Mouse (Mus musculus) forebrain, embryonic 15.5 days (tissue): ENCODE results near the gene Ppm1j. TPM values are rescaled to one million over a fixed set of nuclear protein-coding genes. Genes with fewer than 3 reads are reported as not detected.

ENCODE experiments used
- ATAC-seq: fragments of 200-750 bp; cut with Nextera tagmentation; replicated peaks from 2 replicates; pipeline ENCODE4 v1.8.0; 2017; ENCODE audit warnings: mild to moderate bottlenecking, moderate TSS enrichment, moderate library complexity
- H3K27ac ChIP-seq: fragments of 300-500 bp; sonication (generic); replicated peaks from 2 replicates; pipeline ENCODE4 v1.5.1; 2015; ENCODE audit warnings: mild to moderate bottlenecking, inconsistent platforms
- H3K27me3 ChIP-seq: fragments of 300-500 bp; sonication (generic); 2 replicates; pipeline ENCODE4 v1.6.1; 2015; ENCODE audit warnings: inconsistent platforms
- H3K36me3 ChIP-seq: fragments of 300-500 bp; sonication (generic); 2 replicates; pipeline ENCODE4 v1.6.1; 2015; ENCODE audit warnings: mild to moderate bottlenecking, inconsistent platforms
- H3K4me1 ChIP-seq: fragments of 300-500 bp; sonication (generic); 2 replicates; pipeline ENCODE4 v1.6.1; 2015; ENCODE audit warnings: inconsistent platforms
- H3K4me2 ChIP-seq: fragments of 300-500 bp; sonication (generic); replicated peaks from 2 replicates; pipeline ENCODE4 v1.6.1; 2015; ENCODE audit warnings: mild to moderate bottlenecking, inconsistent platforms
- H3K4me3 ChIP-seq: fragments of 300-500 bp; sonication (generic); 2 replicates; pipeline ENCODE4 v1.5.1; 2015; ENCODE audit warnings: mild to moderate bottlenecking, inconsistent platforms
- H3K9ac ChIP-seq: fragments of 300-500 bp; sonication (generic); replicated peaks from 2 replicates; pipeline ENCODE4 v1.6.1; 2015; ENCODE audit warnings: mild to moderate bottlenecking, inconsistent platforms
- H3K9me3 ChIP-seq: fragments of 300-500 bp; sonication (generic); 2 replicates; pipeline ENCODE4 v1.6.1; 2016; ENCODE audit warnings: inconsistent platforms
- WGBS: fragments of 180-500 bp; shearing (Covaris S2); methylation state at CpG from one replicate; pipeline ENCODE4 v1.1.7; 2015; ENCODE audit warnings: mixed read lengths; 5-methylcytosine and 5-hydroxymethylcytosine counted together
- polyA plus RNA-seq: library from polyadenylated mRNA; unstranded; fragments of >200 nt; fragmentation: Nextera tagmentation; extraction: Ambion mirVana; gene quantifications from 2 replicates; pipeline ENCODE4 v1.2.1, GENCODE M21; 2015

The Ppm1j gene
- polyA plus RNA-seq, 1 experiment from 2014 or later: 2.7 TPM

DNA sequence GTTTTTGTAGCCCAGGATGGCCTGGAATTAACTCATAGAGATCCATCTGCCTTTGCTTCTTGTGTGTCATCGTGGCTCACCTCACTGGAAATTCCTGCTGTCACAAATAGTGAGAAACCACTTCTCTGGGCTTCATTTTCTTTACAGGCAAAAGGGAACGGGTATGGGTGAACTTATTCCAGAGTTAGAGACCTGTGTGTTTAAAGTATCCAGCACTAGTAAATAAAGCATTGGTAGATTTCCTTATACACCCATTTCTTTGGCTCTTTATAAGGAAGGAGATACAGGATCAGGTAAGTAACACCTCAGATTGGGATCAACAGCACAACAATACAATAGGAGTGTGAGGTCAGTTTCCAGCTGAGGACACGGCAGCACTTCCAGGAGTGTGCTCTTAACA, 7.2 kb downstream of the Ppm1j start, which contains the start of gene Rhoc:
Rhoc (plus strand) TSS at position 301 of the 400 bp plus-strand sequence.
- H3K36me3 ChIP-seq: no peaks in the 10 kb centered on the region
- WGBS: 34% methylated on average over 3 of the region's 3 CpGs
- peaks cover 12% of the 10 kb centered on the region for H3K27me3 ChIP-seq
- peaks cover 26% of the 10 kb centered on the region for H3K4me1 ChIP-seq
- H3K4me2 ChIP-seq: peak within 1 kb of the TSS; percentile 81
- peak within 1 kb of the TSS; percentile 34 for H3K9ac ChIP-seq
- no peaks in the 10 kb centered on the region for H3K9me3 ChIP-seq
- H3K27ac ChIP-seq: 0 out of 2 replicates have a peak within 1 kb of the TSS, but pooled peaks have one; percentile 20
- ATAC-seq: no peak
- peak within 1 kb of the TSS; percentile 43 for H3K4me3 ChIP-seq

DNA sequence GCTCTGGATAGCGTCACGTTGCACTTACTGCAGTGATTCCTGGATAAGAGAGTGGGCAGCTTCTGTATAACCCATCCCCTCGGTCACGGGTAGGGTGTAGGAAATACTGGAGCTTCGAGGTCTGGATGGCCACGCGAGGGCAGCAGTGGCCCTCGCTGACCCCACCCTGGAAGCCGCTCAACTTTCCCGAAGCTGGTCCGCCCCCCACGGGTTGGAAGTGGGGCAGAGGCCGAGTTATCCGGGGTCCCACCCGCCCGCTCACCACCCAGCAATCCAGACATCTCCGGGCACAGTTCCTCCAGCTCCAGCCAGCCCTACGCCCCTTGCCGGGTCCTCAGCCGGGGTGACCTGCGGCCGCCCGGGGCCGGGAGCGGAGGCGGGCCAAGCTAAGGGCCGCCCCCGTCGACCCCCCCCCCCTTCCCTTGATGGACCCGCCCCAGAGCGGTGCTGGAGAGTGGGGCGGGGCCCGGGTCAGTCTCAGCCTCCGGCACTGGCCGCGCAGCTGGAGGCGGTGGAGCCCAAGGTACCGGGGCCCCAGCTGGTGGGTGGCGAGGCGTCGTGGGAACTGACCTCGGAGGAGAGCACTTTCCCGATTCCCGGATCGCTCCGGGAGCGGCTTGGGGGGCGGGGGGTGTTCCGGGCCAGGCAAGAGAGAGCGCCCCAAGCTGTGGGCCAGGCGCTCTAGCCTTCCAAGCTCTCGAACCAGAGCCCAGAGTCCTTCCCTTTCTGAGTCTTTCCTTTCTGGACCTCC, 7.9 kb downstream of the Ppm1j start:
- H3K4me1 ChIP-seq: peaks cover 29% of the 10 kb centered on the region
- H3K27ac ChIP-seq: 0 out of 2 replicates have a peak overlapping the region, but pooled peaks have one; percentile 20
- ATAC-seq: peak; percentile 83
- peak overlapping the region; percentile 34 for H3K9ac ChIP-seq
- H3K4me2 ChIP-seq: peak overlapping the region; percentile 81
- under 1% methylated on average over 41 of the region's 52 CpGs for WGBS
- no peaks in the 10 kb centered on the region for H3K9me3 ChIP-seq
- H3K27me3 ChIP-seq: peaks cover 5% of the 10 kb centered on the region; the same call in 1 of the 2 replicates
- H3K4me3 ChIP-seq: peak overlapping the region; percentile 43
- no peaks in the 10 kb centered on the region for H3K36me3 ChIP-seq

DNA sequence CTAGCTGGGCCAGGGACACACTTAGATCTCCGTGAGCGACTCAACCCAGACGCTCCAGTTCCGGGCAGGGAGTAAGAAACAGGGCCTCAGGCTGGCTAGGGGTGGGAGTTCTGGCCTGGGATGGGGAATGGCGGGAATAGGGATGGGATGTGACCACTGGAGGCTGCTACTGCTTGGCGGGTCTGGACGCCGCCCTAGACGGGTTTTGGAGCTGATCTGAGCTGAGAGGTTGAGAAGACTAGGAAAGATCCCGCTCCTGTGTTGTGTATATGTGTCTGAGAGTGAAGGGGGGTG, 8.4 kb downstream of the Ppm1j start:
- no peak for ATAC-seq
- Histone ChIP-seq H3K27ac (no peak overlapping the region), H3K27me3 (no peaks in the 10 kb centered on the region), H3K36me3 (no peaks in the 10 kb centered on the region), H3K9me3 (no peaks in the 10 kb centered on the region), H3K4me3 (peak overlapping the region; percentile 43), H3K9ac (peak overlapping the region; percentile 34), H3K4me2 (peak overlapping the region; percentile 81), H3K4me1 (peaks cover 34% of the 10 kb centered on the region)
- 4% methylated on average over 10 of the region's 10 CpGs for WGBS

DNA sequence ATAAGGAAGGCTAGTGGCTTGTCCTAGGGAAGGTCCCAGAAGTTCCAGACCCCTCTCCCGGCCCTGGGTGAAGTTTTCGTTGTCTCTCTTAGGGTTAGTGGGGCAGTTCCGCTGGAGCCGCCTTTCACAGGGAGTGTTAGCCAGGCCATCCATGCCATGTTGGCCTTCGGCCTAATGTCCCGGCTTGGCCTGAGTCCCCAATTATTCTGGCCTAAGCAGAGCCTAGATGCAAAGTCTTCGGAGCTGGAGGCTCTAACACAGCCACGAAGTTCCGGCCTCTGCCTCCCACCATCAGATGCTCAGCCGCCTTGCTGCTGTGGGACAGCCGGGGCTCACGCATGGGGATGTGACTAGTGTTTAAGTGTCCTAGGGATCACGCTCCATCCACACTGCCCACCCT, 9.0 kb downstream of the Ppm1j start:
- H3K4me1 ChIP-seq: peaks cover 38% of the 10 kb centered on the region
- no peaks in the 10 kb centered on the region for H3K27me3 ChIP-seq
- H3K9me3 ChIP-seq: no peaks in the 10 kb centered on the region
- 34% methylated on average over 13 of the region's 13 CpGs for whole genome bisulfite sequencing
- peak overlapping the region; percentile 81 for H3K4me2 ChIP-seq
- peak overlapping the region; percentile 34 for H3K9ac ChIP-seq
- no peak overlapping the region for H3K27ac ChIP-seq
- no peaks in the 10 kb centered on the region for H3K36me3 ChIP-seq
- H3K4me3 ChIP-seq: peak overlapping the region; percentile 43
- ATAC-seq: no peak

DNA sequence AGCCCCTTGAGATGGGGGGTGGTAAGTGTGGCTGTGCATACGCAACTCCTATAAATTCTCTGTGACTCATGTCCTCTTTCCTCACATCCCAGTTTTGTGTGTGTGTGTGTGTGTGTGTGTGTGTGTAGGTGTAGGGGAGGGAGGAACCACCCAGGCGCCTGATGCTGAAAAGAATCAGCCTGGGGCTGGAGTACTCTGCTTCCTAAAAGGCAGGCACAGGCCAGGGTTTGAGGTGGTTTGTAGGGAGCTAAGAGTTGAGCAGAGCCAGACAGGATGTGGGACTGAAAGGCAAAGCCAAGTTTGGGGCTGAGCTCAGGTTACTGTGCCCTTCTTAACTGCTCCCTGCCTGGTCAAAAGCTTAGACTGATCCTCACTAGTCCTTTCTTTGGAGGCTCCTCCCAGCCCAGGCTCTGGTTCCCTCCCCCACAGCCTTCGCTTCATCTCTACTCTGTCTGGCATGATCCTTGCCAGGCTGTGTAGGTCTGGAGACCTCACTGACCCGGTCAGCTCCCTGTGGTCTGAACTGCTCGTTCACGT, 9.6 kb downstream of the Ppm1j start:
- Histone ChIP-seq H3K4me2 (peak overlapping the region; percentile 81), H3K9ac (0 out of 2 replicates have a peak overlapping the region, but pooled peaks have one; percentile 34), H3K36me3 (no peaks in the 10 kb centered on the region), H3K4me3 (no peak overlapping the region; the same call in 1 of the 2 replicates), H3K4me1 (peaks cover 38% of the 10 kb centered on the region), H3K9me3 (no peaks in the 10 kb centered on the region), H3K27me3 (no peaks in the 10 kb centered on the region), H3K27ac (no peak overlapping the region)
- 30% methylated on average over 6 of the region's 6 CpGs for whole genome bisulfite sequencing
- ATAC-seq: no peak

DNA sequence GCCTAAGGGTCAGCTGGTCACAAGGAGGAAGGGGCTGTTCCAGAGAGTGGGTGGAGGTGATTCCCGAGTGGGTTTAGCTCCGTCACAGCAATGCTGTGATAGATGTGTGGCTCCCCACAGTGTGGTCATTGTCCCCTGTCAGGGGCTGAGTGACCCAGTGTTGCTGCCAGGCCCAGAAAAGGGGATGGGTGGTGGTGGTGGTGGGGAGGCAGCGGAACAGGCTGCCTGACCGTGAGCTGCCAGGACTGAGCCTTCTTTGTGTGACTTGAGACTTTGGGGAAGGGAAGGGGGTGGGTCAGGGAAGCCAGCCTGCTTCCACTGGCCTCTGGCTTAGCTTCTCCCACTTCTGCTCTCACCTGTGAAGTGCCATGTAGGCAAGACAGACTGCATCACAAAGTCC, 10.2 kb downstream of the Ppm1j start:
- no peaks in the 10 kb centered on the region for H3K9me3 ChIP-seq
- no peak overlapping the region for H3K9ac ChIP-seq
- 23% methylated on average over 4 of the region's 4 CpGs for WGBS
- no peaks in the 10 kb centered on the region for H3K36me3 ChIP-seq
- H3K4me2 ChIP-seq: peak overlapping the region; percentile 81
- no peaks in the 10 kb centered on the region for H3K27me3 ChIP-seq
- H3K4me3 ChIP-seq: no peak overlapping the region
- H3K27ac ChIP-seq: no peak overlapping the region
- H3K4me1 ChIP-seq: peaks cover 41% of the 10 kb centered on the region
- ATAC-seq: no peak

DNA sequence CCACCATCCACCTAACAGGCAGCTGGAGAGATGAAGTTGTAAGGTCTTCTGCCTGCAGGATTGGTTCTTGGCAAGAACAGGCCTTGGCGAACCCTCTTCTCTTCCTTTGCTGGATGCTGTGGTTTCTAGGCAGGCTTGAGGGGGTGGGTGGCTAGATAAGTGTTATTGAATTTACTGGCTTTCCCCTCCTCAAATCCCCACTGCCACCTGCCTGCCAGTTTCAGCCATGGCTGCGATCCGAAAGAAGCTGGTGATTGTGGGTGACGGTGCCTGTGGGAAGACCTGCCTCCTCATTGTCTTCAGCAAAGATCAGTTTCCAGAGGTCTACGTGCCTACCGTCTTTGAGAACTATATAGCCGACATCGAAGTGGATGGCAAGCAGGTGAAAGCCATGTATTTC, 10.8 kb downstream of the Ppm1j start:
- Histone ChIP-seq H3K27ac (no peak overlapping the region), H3K4me3 (no peak overlapping the region), H3K36me3 (no peaks in the 10 kb centered on the region), H3K9me3 (no peaks in the 10 kb centered on the region), H3K27me3 (no peaks in the 10 kb centered on the region), H3K9ac (no peak overlapping the region), H3K4me1 (peaks cover 42% of the 10 kb centered on the region), H3K4me2 (no peak overlapping the region)
- no peak for ATAC-seq
- WGBS: 93% methylated on average over 8 of the region's 8 CpGs

DNA sequence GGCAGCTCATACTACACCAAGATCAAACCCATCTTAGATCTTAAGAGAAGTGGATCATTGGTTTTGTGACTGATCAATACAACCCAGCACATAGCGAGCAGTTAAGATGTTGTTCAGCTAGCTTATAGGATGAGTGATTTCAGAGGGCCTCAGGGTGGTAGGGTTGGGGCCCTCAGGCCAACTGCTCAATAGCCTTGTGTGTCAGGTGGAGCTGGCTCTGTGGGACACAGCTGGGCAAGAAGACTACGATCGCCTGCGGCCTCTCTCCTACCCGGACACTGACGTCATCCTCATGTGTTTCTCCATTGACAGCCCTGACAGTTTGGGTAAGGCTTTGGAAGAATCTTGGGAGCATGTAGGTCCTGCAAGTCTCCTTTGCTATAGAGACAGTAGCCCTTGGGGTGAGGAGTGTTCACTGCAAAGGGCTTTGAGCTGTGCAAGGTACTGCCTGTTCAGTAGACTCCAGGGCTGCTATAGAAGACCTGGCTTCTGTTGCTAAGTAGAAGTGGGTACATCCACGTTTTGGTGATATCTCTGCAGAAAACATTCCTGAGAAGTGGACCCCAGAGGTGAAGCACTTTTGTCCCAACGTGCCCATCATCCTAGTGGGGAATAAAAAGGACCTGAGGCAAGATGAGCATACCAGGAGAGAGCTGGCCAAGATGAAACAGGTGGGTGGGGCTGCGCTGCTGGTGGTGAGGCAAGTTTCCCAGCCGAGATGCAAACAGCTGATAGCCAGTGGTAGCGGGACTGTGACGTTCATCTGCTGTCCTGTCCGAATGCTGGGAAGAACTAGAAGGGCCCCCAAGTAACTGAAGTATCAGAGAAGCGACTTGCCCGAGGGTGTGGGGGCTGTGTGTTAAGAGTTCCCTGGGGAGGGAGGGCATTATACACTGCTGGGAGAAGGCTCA, 11.8 kb downstream of the Ppm1j start:
- Histone ChIP-seq H3K9me3 (no peaks in the 10 kb centered on the region), H3K27ac (no peak overlapping the region), H3K9ac (no peak overlapping the region), H3K4me1 (peaks cover 42% of the 10 kb centered on the region), H3K27me3 (no peaks in the 10 kb centered on the region), H3K36me3 (0 out of 2 replicates have a peak, but pooled peaks cover under 1% of the 10 kb centered on the region), H3K4me3 (no peak overlapping the region), H3K4me2 (no peak overlapping the region)
- ATAC-seq: no peak
- 77% methylated on average over 15 of the region's 15 CpGs for WGBS

DNA sequence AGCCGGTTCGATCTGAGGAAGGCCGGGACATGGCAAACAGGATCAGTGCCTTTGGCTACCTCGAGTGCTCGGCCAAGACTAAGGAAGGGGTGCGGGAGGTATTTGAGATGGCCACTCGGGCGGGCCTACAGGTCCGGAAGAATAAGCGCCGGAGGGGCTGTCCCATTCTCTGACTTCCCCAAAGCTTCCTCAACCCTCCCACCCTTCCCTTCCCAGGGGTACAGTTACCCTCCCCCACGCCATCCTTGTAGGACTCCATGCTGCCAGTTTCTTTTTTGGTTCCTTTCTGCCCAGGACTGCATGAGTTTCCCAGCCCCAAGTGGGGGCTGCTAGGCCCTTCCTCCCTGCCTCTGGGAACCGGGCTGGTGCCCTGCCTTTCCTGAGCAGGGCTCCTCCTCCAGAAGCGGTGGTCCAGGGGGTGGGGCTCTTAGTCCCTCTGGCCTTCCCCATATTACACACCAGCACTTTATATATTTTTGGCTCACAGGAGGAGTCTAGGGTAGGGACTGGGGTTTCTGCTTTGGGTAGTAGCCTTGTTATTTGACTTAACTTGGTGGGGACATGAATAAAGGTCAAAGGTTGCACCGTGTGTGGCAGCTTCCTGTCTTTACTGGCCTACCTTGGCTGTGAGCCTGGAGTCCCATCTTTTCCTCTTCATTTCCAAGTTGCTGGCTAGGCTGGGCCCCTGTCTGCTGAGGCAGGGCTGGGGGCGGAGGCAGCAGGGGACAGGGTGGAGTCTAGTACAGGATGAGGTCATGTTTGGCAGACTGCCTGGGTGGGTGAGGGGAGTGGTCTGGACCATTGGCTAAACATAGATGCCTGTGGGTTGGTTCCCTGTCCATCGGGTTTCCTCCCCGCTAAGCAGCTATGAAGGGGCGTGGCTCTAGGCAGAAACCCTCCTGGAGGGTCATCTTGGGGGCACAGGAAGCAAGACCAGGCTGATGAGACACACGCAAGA, 13.3 kb downstream of the Ppm1j start:
- Histone ChIP-seq H3K4me1 (peaks cover 34% of the 10 kb centered on the region), H3K27me3 (no peaks in the 10 kb centered on the region), H3K9ac (no peak overlapping the region), H3K4me2 (no peak overlapping the region), H3K27ac (0 out of 2 replicates have a peak overlapping the region, but pooled peaks have one; percentile 24), H3K36me3 (peaks cover 5% of the 10 kb centered on the region; the same call in 1 of the 2 replicates), H3K9me3 (no peaks in the 10 kb centered on the region), H3K4me3 (no peak overlapping the region)
- 53% methylated on average over 20 of the region's 20 CpGs for WGBS
- ATAC-seq: peak; percentile 82

DNA sequence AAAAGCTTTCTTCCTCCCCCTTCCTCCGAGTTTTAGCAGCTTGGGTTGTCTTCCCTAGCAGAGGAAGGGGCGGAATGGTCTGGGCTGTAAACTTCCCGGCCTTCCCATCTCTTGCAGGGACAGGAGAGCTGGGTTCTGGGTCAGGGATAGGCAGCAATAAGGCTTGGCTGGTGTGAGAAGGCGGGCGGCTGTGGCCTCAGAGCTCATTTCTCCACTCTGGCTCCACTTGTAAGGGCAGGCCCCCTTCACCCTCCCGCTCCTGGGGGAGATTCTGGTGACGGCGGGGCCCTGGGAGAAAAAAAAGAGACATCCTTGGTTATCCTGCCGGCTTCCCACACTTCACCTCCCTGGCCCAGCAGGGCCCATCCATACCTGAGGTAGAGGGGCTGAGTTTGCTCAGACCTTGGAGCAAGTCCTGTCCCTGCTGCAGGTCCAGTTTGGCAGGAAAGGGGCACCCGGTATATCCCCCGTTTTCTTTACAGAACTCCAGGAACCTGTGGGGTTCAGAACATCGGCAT, 14.2 kb downstream of the Ppm1j start:
- 74% methylated on average over 12 of the region's 12 CpGs for WGBS
- Histone ChIP-seq H3K4me3 (no peak overlapping the region), H3K9ac (no peak overlapping the region), H3K27me3 (no peaks in the 10 kb centered on the region), H3K27ac (peak overlapping the region; percentile 12; the same call in 1 of the 2 replicates), H3K4me1 (peaks cover 26% of the 10 kb centered on the region), H3K4me2 (no peak overlapping the region), H3K9me3 (no peaks in the 10 kb centered on the region), H3K36me3 (peaks cover 5% of the 10 kb centered on the region; the same call in 1 of the 2 replicates)
- ATAC-seq: no peak
